Mouse (Mus musculus): ENCODE results near the gene Suco. TPM values are rescaled to one million over a fixed set of nuclear protein-coding genes. Genes with fewer than 3 reads are reported as not detected.

The Suco gene
- polyA plus RNA-seq, 1 experiment from 2014 or later: 16.7 TPM

- H3K9ac ChIP-seq (ENCODE audit: low read depth, low read length): peak overlapping the region; percentile 92
- H3K9me3 ChIP-seq (ENCODE audit: control insufficient read depth, low read length): no peaks in the 10 kb centered on the region
- no peaks in the 10 kb centered on the region for H3K27me3 ChIP-seq (replicated peaks; ENCODE audit: control insufficient read depth, insufficient read depth, low read length)
- under 1% methylated on average over 34 of the region's 34 CpGs for WGBS
- peaks cover 13% of the 10 kb centered on the region for H3K4me1 ChIP-seq (replicated peaks; ENCODE audit: control insufficient read depth, insufficient read depth, low read length)
- H3K36me3 ChIP-seq (ENCODE audit: control insufficient read depth, insufficient read depth, low read length): no peaks in the 10 kb centered on the region
- H3K4me2 ChIP-seq: peak overlapping the region; percentile 83
- ATAC-seq (replicated peaks; ENCODE audit: low FRiP score): peak; percentile 31
- peak; percentile 75 for DNase-seq (ENCODE audit: low spot score)
- peak overlapping the region; percentile 96 for H3K27ac ChIP-seq (ENCODE audit: low read depth, low read length)
- H3K4me3 ChIP-seq (ENCODE audit: low read depth, low read length): peak overlapping the region; percentile 87
These were observed 553 bp downstream of the Suco start for GRCm38 (mm10) chr1:161875706-161876552.

GRCm38 (mm10) chr1:161869422-161869821 lies 7.1 kb downstream of the Suco start:
- no peak overlapping the region for H3K4me3 ChIP-seq (ENCODE audit: low read depth, low read length)
- 77% methylated on average over 1 of the region's 1 CpGs for WGBS
- no peak overlapping the region for H3K27ac ChIP-seq (ENCODE audit: low read depth, low read length)
- H3K36me3 ChIP-seq (ENCODE audit: control insufficient read depth, insufficient read depth, low read length): no peaks in the 10 kb centered on the region
- H3K4me2 ChIP-seq: no peak overlapping the region
- DNase-seq (ENCODE audit: low spot score): no peak
- ATAC-seq (replicated peaks; ENCODE audit: low FRiP score): no peak
- no peak overlapping the region for H3K9ac ChIP-seq (ENCODE audit: low read depth, low read length)
- H3K27me3 ChIP-seq (replicated peaks; ENCODE audit: control insufficient read depth, insufficient read depth, low read length): no peaks in the 10 kb centered on the region
- peaks cover 9% of the 10 kb centered on the region for H3K4me1 ChIP-seq (replicated peaks; ENCODE audit: control insufficient read depth, insufficient read depth, low read length)
- H3K9me3 ChIP-seq (ENCODE audit: control insufficient read depth, low read length): no peaks in the 10 kb centered on the region

- H3K36me3 ChIP-seq (ENCODE audit: control insufficient read depth, insufficient read depth, low read length): no peaks in the 10 kb centered on the region
- no peak overlapping the region for H3K9ac ChIP-seq (ENCODE audit: low read depth, low read length)
- no peak for ATAC-seq (replicated peaks; ENCODE audit: low FRiP score)
- no peak overlapping the region for H3K4me2 ChIP-seq
- H3K9me3 ChIP-seq (ENCODE audit: control insufficient read depth, low read length): no peaks in the 10 kb centered on the region
- no peak overlapping the region for H3K27ac ChIP-seq (ENCODE audit: low read depth, low read length)
- no peak overlapping the region for H3K4me3 ChIP-seq (ENCODE audit: low read depth, low read length)
- no peaks in the 10 kb centered on the region for H3K27me3 ChIP-seq (replicated peaks; ENCODE audit: control insufficient read depth, insufficient read depth, low read length)
- H3K4me1 ChIP-seq (replicated peaks; ENCODE audit: control insufficient read depth, insufficient read depth, low read length): 0 out of 2 replicates have a peak, but pooled peaks cover 2% of the 10 kb centered on the region
- DNase-seq (ENCODE audit: low spot score): no peak
These were observed 8.1 kb downstream of the Suco start for GRCm38 (mm10) chr1:161868413-161868812.

GRCm38 (mm10) chr1:161863742-161864141 lies 12.7 kb downstream of the Suco start:
- ATAC-seq (replicated peaks; ENCODE audit: low FRiP score): no peak
- H3K4me3 ChIP-seq (ENCODE audit: low read depth, low read length): no peak overlapping the region
- H3K9me3 ChIP-seq (ENCODE audit: control insufficient read depth, low read length): no peaks in the 10 kb centered on the region
- DNase-seq (ENCODE audit: low spot score): no peak
- no peaks in the 10 kb centered on the region for H3K27me3 ChIP-seq (replicated peaks; ENCODE audit: control insufficient read depth, insufficient read depth, low read length)
- WGBS: 64% methylated on average over 2 of the region's 2 CpGs
- H3K9ac ChIP-seq (ENCODE audit: low read depth, low read length): no peak overlapping the region
- no peaks in the 10 kb centered on the region for H3K4me1 ChIP-seq (replicated peaks; ENCODE audit: control insufficient read depth, insufficient read depth, low read length)
- H3K36me3 ChIP-seq (ENCODE audit: control insufficient read depth, insufficient read depth, low read length): no peaks in the 10 kb centered on the region
- no peak overlapping the region for H3K27ac ChIP-seq (ENCODE audit: low read depth, low read length)
- no peak overlapping the region for H3K4me2 ChIP-seq

- Histone ChIP-seq H3K9ac (ENCODE audit: low read depth, low read length) (no peak overlapping the region), H3K4me1 (replicated peaks; ENCODE audit: control insufficient read depth, insufficient read depth, low read length) (no peaks in the 10 kb centered on the region), H3K27me3 (replicated peaks; ENCODE audit: control insufficient read depth, insufficient read depth, low read length) (no peaks in the 10 kb centered on the region), H3K4me3 (ENCODE audit: low read depth, low read length) (no peak overlapping the region), H3K9me3 (ENCODE audit: control insufficient read depth, low read length) (no peaks in the 10 kb centered on the region), H3K4me2 (no peak overlapping the region), H3K36me3 (ENCODE audit: control insufficient read depth, insufficient read depth, low read length) (peaks cover 3% of the 10 kb centered on the region; the same call in 1 of the 2 replicates), H3K27ac (ENCODE audit: low read depth, low read length) (no peak overlapping the region)
- DNase-seq (ENCODE audit: low spot score) (no peak), ATAC-seq (replicated peaks; ENCODE audit: low FRiP score) (no peak)
- 95% methylated on average over 2 of the region's 2 CpGs for WGBS
These were observed 17.2 kb downstream of the Suco start for GRCm38 (mm10) chr1:161859248-161859647.

- Histone ChIP-seq H3K4me1 (replicated peaks; ENCODE audit: control insufficient read depth, insufficient read depth, low read length) (no peaks in the 10 kb centered on the region), H3K36me3 (ENCODE audit: control insufficient read depth, insufficient read depth, low read length) (peaks cover 13% of the 10 kb centered on the region), H3K9ac (ENCODE audit: low read depth, low read length) (no peak overlapping the region)
These were observed 49.8 kb downstream of the Suco start for GRCm38 (mm10) chr1:161826677-161827076.

GRCm38 (mm10) chr1:161809428-161809827 lies 67.1 kb downstream of the Suco start:
- no peaks in the 10 kb centered on the region for H3K36me3 ChIP-seq (ENCODE audit: control insufficient read depth, insufficient read depth, low read length)

More at GRCm38 (mm10) chr1:161826677-161827076, 49.8 kb downstream of the Suco start:
- no peak overlapping the region for H3K4me3 ChIP-seq (ENCODE audit: low read depth, low read length)
- 95% methylated on average over 2 of the region's 2 CpGs for WGBS
- no peak overlapping the region for H3K27ac ChIP-seq (ENCODE audit: low read depth, low read length)
- DNase-seq (ENCODE audit: low spot score): no peak
- H3K9me3 ChIP-seq (ENCODE audit: control insufficient read depth, low read length): no peaks in the 10 kb centered on the region
- ATAC-seq (replicated peaks; ENCODE audit: low FRiP score): no peak
- no peak overlapping the region for H3K4me2 ChIP-seq
- no peaks in the 10 kb centered on the region for H3K27me3 ChIP-seq (replicated peaks; ENCODE audit: control insufficient read depth, insufficient read depth, low read length)

GRCm38 (mm10) chr1:161808980-161809379 lies 67.5 kb downstream of the Suco start:
- H3K4me1 ChIP-seq (replicated peaks; ENCODE audit: control insufficient read depth, insufficient read depth, low read length): 0 out of 2 replicates have a peak, but pooled peaks cover 2% of the 10 kb centered on the region
- no peaks in the 10 kb centered on the region for H3K9me3 ChIP-seq (ENCODE audit: control insufficient read depth, low read length)
- no peak overlapping the region for H3K9ac ChIP-seq (ENCODE audit: low read depth, low read length)
- H3K27me3 ChIP-seq (replicated peaks; ENCODE audit: control insufficient read depth, insufficient read depth, low read length): no peaks in the 10 kb centered on the region
- H3K36me3 ChIP-seq (ENCODE audit: control insufficient read depth, insufficient read depth, low read length): no peaks in the 10 kb centered on the region
- DNase-seq (ENCODE audit: low spot score): no peak
- no peak overlapping the region for H3K27ac ChIP-seq (ENCODE audit: low read depth, low read length)
- no peak overlapping the region for H3K4me2 ChIP-seq
- ATAC-seq (replicated peaks; ENCODE audit: low FRiP score): no peak
- 69% methylated on average over 6 of the region's 6 CpGs for WGBS
- no peak overlapping the region for H3K4me3 ChIP-seq (ENCODE audit: low read depth, low read length)

More at GRCm38 (mm10) chr1:161809428-161809827, 67.1 kb downstream of the Suco start:
- no peaks in the 10 kb centered on the region for H3K27me3 ChIP-seq (replicated peaks; ENCODE audit: control insufficient read depth, insufficient read depth, low read length)
- H3K9me3 ChIP-seq (ENCODE audit: control insufficient read depth, low read length): no peaks in the 10 kb centered on the region
- H3K4me2 ChIP-seq: no peak overlapping the region
- WGBS: 70% methylated on average over 5 of the region's 5 CpGs
- no peak overlapping the region for H3K27ac ChIP-seq (ENCODE audit: low read depth, low read length)
- DNase-seq (ENCODE audit: low spot score) (no peak), ATAC-seq (replicated peaks; ENCODE audit: low FRiP score) (no peak)
- no peak overlapping the region for H3K9ac ChIP-seq (ENCODE audit: low read depth, low read length)
- H3K4me1 ChIP-seq (replicated peaks; ENCODE audit: control insufficient read depth, insufficient read depth, low read length): 0 out of 2 replicates have a peak, but pooled peaks cover 2% of the 10 kb centered on the region
- no peak overlapping the region for H3K4me3 ChIP-seq (ENCODE audit: low read depth, low read length)

GRCm38 (mm10) chr1:161804541-161804971 lies 71.9 kb downstream of the Suco start:
- WGBS: 84% methylated on average over 8 of the region's 8 CpGs
- DNase-seq (ENCODE audit: low spot score) (no peak), ATAC-seq (replicated peaks; ENCODE audit: low FRiP score) (no peak)
- Histone ChIP-seq H3K9me3 (ENCODE audit: control insufficient read depth, low read length) (no peaks in the 10 kb centered on the region), H3K4me3 (ENCODE audit: low read depth, low read length) (no peak overlapping the region), H3K27ac (ENCODE audit: low read depth, low read length) (no peak overlapping the region), H3K4me1 (replicated peaks; ENCODE audit: control insufficient read depth, insufficient read depth, low read length) (0 out of 2 replicates have a peak, but pooled peaks cover 2% of the 10 kb centered on the region), H3K36me3 (ENCODE audit: control insufficient read depth, insufficient read depth, low read length) (no peaks in the 10 kb centered on the region), H3K4me2 (no peak overlapping the region), H3K27me3 (replicated peaks; ENCODE audit: control insufficient read depth, insufficient read depth, low read length) (no peaks in the 10 kb centered on the region), H3K9ac (ENCODE audit: low read depth, low read length) (no peak overlapping the region)

Data from liver, embryonic 11.5 days (tissue).